Mouse (Mus musculus) heart, adult 2 months (tissue): Measurements from ENCODE around the gene Fam53b.

ENCODE experiments used
- CTCF ChIP-seq: fragments of 200-600 bp; IDR thresholded peaks from 2 replicates; pipeline ENCODE4 v1.8.1; 2022; ENCODE audit warnings: antibody characterized with exemption, mild to moderate bottlenecking, moderate library complexity
- EP300 ChIP-seq: fragments of 200-500 bp; IDR thresholded peaks from 2 replicates; pipeline ENCODE4 v1.6.1; 2011; ENCODE audit warnings: low read depth, low read length, control low read depth; ENCODE audit not compliant: insufficient read depth

GRCm38 (mm10) chr7:132806926-132807857, 6.5 kb downstream of the Fam53b start:
- TF ChIP-seq EP300 (no peak), CTCF (no peak)
